Comparison of ENCODE assay signal across 27 mouse cellular contexts in the genomic region with DNA sequence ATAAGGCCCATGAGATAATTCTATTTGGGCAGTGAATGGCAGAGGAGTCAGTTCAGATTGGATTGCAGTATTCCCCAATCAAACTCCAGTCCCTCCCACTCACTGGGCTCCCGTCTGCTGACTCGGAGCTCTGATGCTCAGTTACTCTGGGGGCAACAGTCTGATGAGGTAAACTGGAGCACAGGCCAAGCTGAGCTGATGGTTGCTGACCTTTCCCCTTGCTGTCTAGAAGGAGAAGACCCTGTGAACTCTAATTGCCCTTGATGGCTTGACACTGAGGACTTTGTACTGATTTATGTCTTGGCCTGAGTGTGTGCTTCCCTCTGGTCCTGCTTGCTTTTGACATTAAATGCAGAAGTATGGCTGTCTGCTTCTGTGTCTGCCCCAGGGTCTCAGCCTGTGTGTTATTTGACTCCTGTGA.
DNase-seq lines count a peak whose midpoint lies in the region; ATAC-seq lines count a peak whose summit lies in the region.
"Had no signal": no experiment of that assay in that cellular context is flagged by ENCODE, and none has a peak within 500 bp of the region (broad histone marks: within the 10 kb centered on the region; RNA-seq: fewer than 3 reads in every experiment).

No protein-coding gene starts in this region.

- no peak overlapping the region for H3K9ac ChIP-seq in kidney, embryonic 14.5 days (ENCODE audit: low read depth, low read length)
- H3K9ac ChIP-seq in neural tube, embryonic 15.5 days (replicated peaks): no peak overlapping the region
- no peak overlapping the region for H3K9ac ChIP-seq in neural tube, embryonic 11.5 days (ENCODE audit: low read length)
- H3K9ac ChIP-seq: forebrain, embryonic 13.5 days; heart, embryonic 13.5 days; liver, embryonic 14.5 days had no signal

- no peaks in the 10 kb centered on the region for H3K36me3 ChIP-seq in kidney, embryonic 14.5 days (ENCODE audit: control insufficient read depth, insufficient read depth, low read length)
- no peaks in the 10 kb centered on the region for H3K36me3 ChIP-seq in neural tube, embryonic 15.5 days
- H3K36me3 ChIP-seq in neural tube, embryonic 11.5 days (ENCODE audit: control insufficient read depth, insufficient read depth, low read length): no peaks in the 10 kb centered on the region
- H3K36me3 ChIP-seq: heart, embryonic 13.5 days; midbrain, embryonic 10.5 days had no signal

- 17% methylated on average over 2 of the region's 2 CpGs for WGBS in kidney, embryonic 14.5 days
- 22% methylated on average over 2 of the region's 2 CpGs for WGBS in neural tube, embryonic 15.5 days
- 12% methylated on average over 2 of the region's 2 CpGs for WGBS in neural tube, embryonic 11.5 days

- H3K4me1 ChIP-seq in kidney, embryonic 14.5 days (ENCODE audit: control insufficient read depth, insufficient read depth, low read length): no peaks in the 10 kb centered on the region
- H3K4me1 ChIP-seq in neural tube, embryonic 15.5 days: peaks cover 11% of the 10 kb centered on the region; the same call in 1 of the 2 replicates
- H3K4me1 ChIP-seq in neural tube, embryonic 11.5 days (ENCODE audit: control insufficient read depth, insufficient read depth, low read length): peaks cover 15% of the 10 kb centered on the region
- H3K4me1 ChIP-seq: forebrain, embryonic 13.5 days had no signal

- no peaks in the 10 kb centered on the region for H3K9me3 ChIP-seq in kidney, embryonic 14.5 days (ENCODE audit: control insufficient read depth, low read length)
- no peaks in the 10 kb centered on the region for H3K9me3 ChIP-seq in neural tube, embryonic 15.5 days (replicated peaks)
- no peaks in the 10 kb centered on the region for H3K9me3 ChIP-seq in neural tube, embryonic 11.5 days (ENCODE audit: control insufficient read depth, low read length)
- H3K9me3 ChIP-seq: forebrain, embryonic 13.5 days; heart, embryonic 13.5 days; midbrain, embryonic 10.5 days had no signal

- no peak overlapping the region for H3K27ac ChIP-seq in kidney, embryonic 14.5 days (ENCODE audit: low read depth, low read length)
- no peak overlapping the region for H3K27ac ChIP-seq in neural tube, embryonic 15.5 days (replicated peaks)
- peak overlapping the region; percentile 51; the same call in 1 of the 2 replicates for H3K27ac ChIP-seq in neural tube, embryonic 11.5 days (ENCODE audit: low read depth, low read length)
- H3K27ac ChIP-seq: forebrain, embryonic 13.5 days; heart, embryonic 13.5 days; liver, embryonic 14.5 days; midbrain, embryonic 10.5 days; stomach, postnatal 0 days had no signal

- H3K4me2 ChIP-seq in kidney, embryonic 14.5 days (replicated peaks; ENCODE audit: low read depth, low read length): no peak overlapping the region
- H3K4me2 ChIP-seq in neural tube, embryonic 15.5 days: no peak overlapping the region
- no peak overlapping the region for H3K4me2 ChIP-seq in neural tube, embryonic 11.5 days (ENCODE audit: low read depth)
- H3K4me2 ChIP-seq: forebrain, embryonic 13.5 days; heart, embryonic 13.5 days had no signal

- no peak overlapping the region for H3K4me3 ChIP-seq in kidney, embryonic 14.5 days (ENCODE audit: low read length)
- no peak overlapping the region for H3K4me3 ChIP-seq in neural tube, embryonic 15.5 days (replicated peaks)
- H3K4me3 ChIP-seq in neural tube, embryonic 11.5 days (ENCODE audit: low read depth, low read length): no peak overlapping the region
- H3K4me3 ChIP-seq: forebrain, embryonic 13.5 days; heart, embryonic 13.5 days; midbrain, embryonic 10.5 days; myocyte had no signal

- no peak for DNase-seq in kidney, postnatal 25 days
- peak; percentile 61 for DNase-seq in neural tube, embryonic 10.5 days (ENCODE audit: extremely low spot score, low spot score)
- no peak for DNase-seq in neural tube, embryonic 11.5 days (ENCODE audit: low spot score)
- no peak for DNase-seq in frontal cortex, postnatal 36 days (ENCODE audit: low spot score in 2 of 2)
- no peak for DNase-seq in urinary bladder, postnatal 25 days (ENCODE audit: low spot score)
- DNase-seq: adrenal gland, postnatal 14 days; cerebellum, adult 11 months; cerebellum, adult 9-10 months; cerebellum, postnatal 36 days; heart, postnatal 10 days; kidney, postnatal 14 days; liver; lung, adult 2 months; lung, postnatal 10 days; right cerebral cortex, postnatal 4 days; thymus, adult 18-20 months; thymus, postnatal 36 days had no signal

- ATAC-seq in kidney, embryonic 14.5 days (ENCODE audit: low FRiP score, low TSS enrichment): 0 out of 2 replicates have a peak, but pooled peaks have one; percentile 55
- ATAC-seq in neural tube, embryonic 15.5 days (ENCODE audit: low FRiP score): no peak
- ATAC-seq in neural tube, embryonic 11.5 days (ENCODE audit: insufficient read depth, low FRiP score, low TSS enrichment): no peak
- ATAC-seq: forebrain, embryonic 13.5 days; intestine, embryonic 16.5 days; midbrain, embryonic 16.5 days had no signal

- no peaks in the 10 kb centered on the region for H3K27me3 ChIP-seq in kidney, embryonic 14.5 days (ENCODE audit: control insufficient read depth, insufficient read depth, low read length)
- H3K27me3 ChIP-seq in neural tube, embryonic 15.5 days (replicated peaks): no peaks in the 10 kb centered on the region
- no peaks in the 10 kb centered on the region for H3K27me3 ChIP-seq in neural tube, embryonic 11.5 days (ENCODE audit: control insufficient read depth, insufficient read depth, low read length)
- H3K27me3 ChIP-seq: forebrain, embryonic 13.5 days had no signal
